Mouse (Mus musculus) left cerebral cortex, postnatal 36 days (tissue): ENCODE results near the gene Ncln. TPM values are rescaled to one million over a fixed set of nuclear protein-coding genes. Genes with fewer than 3 reads are reported as not detected.

Experiments used
- DNase-seq, 2 experiments: peaks; one replicate each; pipeline ENCODE4 v3.0.0; 2021 to 2022; ENCODE audit warnings: low spot score in 2 of 2, mixed read lengths in 1 of 2
- intact Hi-C: fragments of 180-260 bp; cut with DNase I; formaldehyde crosslinking; loops from one replicate; pipeline ENCODE4 v1.15.1; 2025
- total RNA-seq, 2 experiments: library from RNA; stranded (reverse); gene quantifications; 2 replicates each; pipeline ENCODE4 v1.2.3; 2021

The Ncln gene
- total RNA-seq, 2 experiments from 2014 or later = 74.9 to 88.8 TPM

DNA sequence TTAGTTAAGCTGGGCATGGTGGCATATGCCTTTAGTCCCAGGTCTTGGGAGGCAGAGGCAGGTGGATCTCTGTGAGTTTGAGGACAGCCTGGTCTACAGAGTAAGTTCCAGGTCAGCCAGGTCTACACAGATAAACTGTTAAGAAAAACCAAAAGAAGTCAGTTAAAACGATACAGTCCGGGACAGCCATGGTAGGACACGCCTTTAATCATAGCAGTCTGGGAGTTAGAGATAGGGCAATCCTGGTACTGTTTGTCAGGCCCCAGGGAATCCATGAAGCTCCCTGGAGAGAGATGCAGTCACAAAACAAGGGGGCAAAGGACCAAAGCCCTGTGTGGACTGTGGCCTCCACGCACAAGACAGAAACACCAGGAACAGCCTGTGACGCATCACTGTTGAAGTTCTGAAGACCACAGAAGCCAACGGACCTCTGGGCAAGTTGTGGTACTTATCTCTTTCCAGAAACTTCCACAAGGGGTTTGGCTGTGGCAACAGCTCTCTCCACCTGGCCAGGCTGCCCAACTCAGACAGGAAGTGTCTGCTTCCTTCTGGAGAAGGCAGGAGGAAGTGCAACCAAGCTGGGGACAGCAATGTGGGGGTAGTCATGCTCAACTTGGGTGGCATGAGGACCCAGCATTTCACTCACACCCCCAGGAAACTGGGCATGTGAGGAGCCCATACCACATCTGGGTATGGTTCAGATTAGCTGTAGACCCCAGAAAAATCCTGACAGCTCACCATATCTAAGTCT is 23.2 kb upstream of the Ncln start:
- DNase-seq = no peak
- intact Hi-C loops = loop anchor here (5.0 kb wide), 1 partner anchor 33 kb away; no protein-coding TSS in a partner anchor

GRCm38 (mm10) chr10:81518546-81518945 is 22.4 kb upstream of the Ncln start:
- DNase-seq = peak in 1 of 2 experiments; percentile 46
- intact Hi-C loops = loop anchor here (5.0 kb wide), 1 partner anchor 34 kb away; no protein-coding TSS in a partner anchor

DNA sequence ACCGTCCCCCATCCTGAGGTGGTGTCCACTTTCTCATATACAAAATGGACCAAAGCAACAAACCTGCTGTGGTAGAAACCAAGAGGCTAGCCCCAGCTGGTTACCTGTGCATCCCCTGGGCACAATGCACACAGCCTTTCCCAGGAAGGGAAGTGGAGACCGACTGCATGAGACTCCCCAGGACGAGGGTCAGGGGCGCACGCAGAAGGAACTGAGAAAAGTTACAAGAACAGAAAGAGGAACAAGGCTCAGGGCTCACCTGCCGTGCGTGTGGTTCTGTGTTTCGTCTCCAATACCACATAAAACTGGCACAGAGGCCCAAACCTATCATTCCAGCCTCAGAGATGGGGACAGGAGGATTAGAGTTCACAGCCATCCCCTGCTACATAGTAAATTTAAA is 21.0 kb upstream of the Ncln start:
- intact Hi-C loops = loop anchor here (5.0 kb wide), 1 partner anchor 35 kb away; no protein-coding TSS in a partner anchor
- no peak for DNase-seq

GRCm38 (mm10) chr10:81513798-81514197 is 17.6 kb upstream of the Ncln start:
- DNase-seq = no peak
- intact Hi-C loops = no loop called here

GRCm38 (mm10) chr10:81510246-81510810 is 14.1 kb upstream of the Ncln start:
- DNase-seq = no peak
- intact Hi-C loops = no loop called here

GRCm38 (mm10) chr10:81507691-81508489 is 11.7 kb upstream of the Ncln start:
- intact Hi-C loops = no loop called here
- no peak for DNase-seq

- intact Hi-C loops = no loop called here
- no peak for DNase-seq
These were observed 10.9 kb upstream of the Ncln start for GRCm38 (mm10) chr10:81507095-81507494.

- intact Hi-C loops = no loop called here
- no peak for DNase-seq
These were observed 8.9 kb upstream of the Ncln start for GRCm38 (mm10) chr10:81505016-81505664.

- intact Hi-C loops = loop anchor here (5.0 kb wide), 1 partner anchor 100 kb away; the partner anchor contains the start of gene Tle6
- peak; percentile 84 to 88 for DNase-seq
These were observed 6.5 kb upstream of the Ncln start for GRCm38 (mm10) chr10:81502658-81503057.

- no peak for DNase-seq
- intact Hi-C loops = loop anchor here (5.0 kb wide), 1 partner anchor 100 kb away; the partner anchor contains the start of gene Tle6
These were observed 5.7 kb upstream of the Ncln start for GRCm38 (mm10) chr10:81501863-81502262.

DNA sequence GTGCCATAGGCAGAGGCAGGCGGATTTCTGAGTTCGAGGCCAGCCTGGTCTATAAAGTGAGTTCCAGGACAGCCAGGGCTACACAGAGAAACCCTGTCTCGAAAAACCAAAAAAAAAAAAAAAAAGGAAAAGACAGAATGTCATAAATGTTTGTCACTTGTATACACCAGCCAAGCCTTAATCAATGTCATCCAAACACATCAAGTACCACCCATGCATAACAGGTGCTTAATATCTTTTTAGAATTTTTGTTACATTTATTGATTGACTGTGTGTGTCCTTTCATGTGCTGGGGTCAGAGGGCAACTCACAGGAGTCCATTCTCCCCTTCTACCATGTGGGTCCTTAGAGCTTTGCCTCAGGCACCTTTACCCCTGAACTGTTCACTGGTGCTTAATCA is 3.8 kb upstream of the Ncln start, which contains the start of gene S1pr4:
Gene S1pr4, minus strand, starts transcription at position 101 of the 400 bp plus-strand sequence.
- DNase-seq = no peak

GRCm38 (mm10) chr10:81499250-81499901 is 3.2 kb upstream of the Ncln start:
- intact Hi-C loops = no loop called here
- DNase-seq = no peak

More for the DNA sequence above, 3.8 kb upstream of the Ncln start, which contains the start of gene S1pr4:
- intact Hi-C loops = loop anchor here (5.0 kb wide), 1 partner anchor 102 kb away; the partner anchor contains the start of gene Tle6

GRCm38 (mm10) chr10:81498316-81499249 is 2.4 kb upstream of the Ncln start:
- no peak for DNase-seq
- intact Hi-C loops = no loop called here

GRCm38 (mm10) chr10:81497401-81498270 is 1.4 kb upstream of the Ncln start:
- DNase-seq = no peak
- intact Hi-C loops = no loop called here

GRCm38 (mm10) chr10:81496969-81497368 is 777 bp upstream of the Ncln start:
- no peak for DNase-seq
- intact Hi-C loops = loop anchor here (1.0 kb wide), 1 partner anchor 48 kb away; the partner anchor contains the start of gene Gna11

- intact Hi-C loops = loop anchor here (1.0 kb wide), 1 partner anchor 50 kb away; the partner anchor contains the start of gene Gna11
- no peak for DNase-seq
These were observed 452 bp downstream of the Ncln start for GRCm38 (mm10) chr10:81495616-81496263.
